In genomic region chr2:120484241-120484640, GRCm38 (mm10) we compare ENCODE assay signal across 21 mouse cellular contexts. TPM values are rescaled to one million over a fixed set of nuclear protein-coding genes. Genes with fewer than 3 reads are reported as not detected.
A peak's percentile ranks its signal among the peaks of the same experiment; 100 is the strongest.
DNase-seq lines count a peak whose midpoint lies in the region; TF ChIP-seq lines count a peak whose summit lies in the region.
"Had no signal": no experiment of that assay in that cellular context is flagged by ENCODE, and none has a peak within 500 bp of the region (broad histone marks: within the 10 kb centered on the region; RNA-seq: fewer than 3 reads in every experiment).

No protein-coding gene starts in this region.

- H3K4me3 ChIP-seq in gastrocnemius, adult 2 months, result no peak overlapping the region
- H3K4me3 ChIP-seq: embryonic facial prominence, embryonic 10.5 days; heart, adult 2 months; heart, embryonic 13.5 days; hindbrain, embryonic 12.5 days; intestine, embryonic 15.5 days had no signal

- no peak for TF ChIP-seq CTCF in gastrocnemius, adult 2 months (IDR thresholded peaks at IDR 0.05)

- intact Hi-C loops in gastrocnemius, adult 2 months (cut with DNase I), result loop anchor here (5.0 kb wide), 1 partner anchor 123 kb away; the partner anchor contains the start of genes Haus2 and Lrrc57

- peak overlapping the region; percentile 88 for H3K27ac ChIP-seq in gastrocnemius, adult 2 months
- H3K27ac ChIP-seq: embryonic facial prominence, embryonic 10.5 days; heart, embryonic 13.5 days; hindbrain, embryonic 12.5 days; hindbrain, postnatal 0 days; intestine, embryonic 15.5 days had no signal

- no peak for DNase-seq in gastrocnemius, adult 2 months
- no peak for DNase-seq in gastrocnemius, postnatal 10 days
- DNase-seq in thymus, postnatal 0 days (ENCODE audit: low spot score), result peak; percentile 72
- no peak for DNase-seq in thymus, postnatal 4 days
- DNase-seq in thymus, postnatal 25 days, result peak; percentile 46
- no peak for DNase-seq in urinary bladder, postnatal 10 days (ENCODE audit: low spot score)
- no peak for DNase-seq in left cerebral cortex, adult 18-20 months (ENCODE audit: low spot score in 2 of 2)
- DNase-seq: adrenal gland, adult 8-10 months; adrenal gland, postnatal 36 days; B cell, adult 2 months; cerebellum, adult 2 months; cerebellum, postnatal 10 days; heart, adult 2 months; heart, postnatal 10 days; heart, postnatal 4 days had no signal

RNA-seq across cellular contexts. Expression of gene Capn3, which starts 28.4 kb away (rescaled TPM):
- 100 to 1,000 TPM; 126 to 149 TPM for total RNA-seq in gastrocnemius, adult 2 months (2021)
- total RNA-seq in gastrocnemius, postnatal 10 days (2021), result 10 to 100 TPM; 92.4 to 94.1 TPM
- 90.9 and 99.1 TPM in 2 replicates for polyA plus RNA-seq in thymus, postnatal 0 days (2015; fragmentation: Nextera tagmentation; extraction: Ambion mirVana)
- 1 to 10 TPM; 4.2 TPM for total RNA-seq in left cerebral cortex, adult 18-20 months (2021)
- polyA plus RNA-seq: Patski had no signal

Comparison
In these comparisons a context has a peak if more than half of its experiments do, and no peak if none do; other contexts are left out.
1. DNase-seq: peak in thymus, postnatal 0 days (single experiment) and thymus, postnatal 25 days (single experiment); none in gastrocnemius, adult 2 months (single experiment), gastrocnemius, postnatal 10 days (single experiment), thymus, postnatal 4 days (single experiment), urinary bladder, postnatal 10 days (single experiment) and left cerebral cortex, adult 18-20 months (0 of 2).
2. RNA of gene Capn3, which starts 28.4 kb away (total RNA-seq): 126 to 149 TPM in gastrocnemius, adult 2 months and 92.4 to 94.1 TPM in gastrocnemius, postnatal 10 days; 4.2 TPM in left cerebral cortex, adult 18-20 months; every median in the first group is over 10 times any median in the second.